Mouse (Mus musculus): ENCODE data around the gene Rnf166. TPM values are rescaled to one million over a fixed set of nuclear protein-coding genes. Genes with fewer than 3 reads are reported as not detected.
A peak's percentile ranks its signal among the peaks of the same experiment; 100 is the strongest.

Rnf166 gene
- polyA plus RNA-seq, 1 experiment from 2014 or later = 37.1 TPM

- ATAC-seq (ENCODE audit: low FRiP score) = no peak
- peaks cover 54% of the 10 kb centered on the region for H3K27me3 ChIP-seq
- 67% methylated on average over 12 of the region's 12 CpGs for WGBS
Measured at GRCm38 (mm10) chr8:122463651-122464640, 11.9 kb downstream of the Rnf166 start.

DNA sequence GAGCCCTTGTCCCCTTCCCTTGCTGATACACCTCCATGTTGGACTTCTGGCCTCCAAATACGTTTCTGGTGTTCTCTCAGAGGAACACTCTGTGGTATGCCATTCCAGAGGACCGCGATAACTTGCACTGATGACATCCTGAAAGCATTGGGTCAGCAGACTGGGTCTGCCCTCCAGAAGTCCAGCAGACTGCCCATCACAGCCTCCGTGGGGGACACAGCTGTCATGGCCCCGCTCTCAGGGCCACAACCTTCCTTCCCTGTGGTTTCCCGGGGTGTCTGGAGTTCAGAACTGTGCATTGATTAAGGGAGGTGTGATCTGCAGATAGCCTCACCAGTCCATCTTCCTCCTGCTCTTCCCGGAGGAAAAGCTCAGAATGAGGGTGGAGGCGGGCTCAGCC, 13.4 kb downstream of the Rnf166 start:
- H3K27ac ChIP-seq = no peak overlapping the region
- 77% methylated on average over 8 of the region's 8 CpGs for WGBS
- H3K4me3 ChIP-seq = no peak overlapping the region
- peaks cover 23% of the 10 kb centered on the region for H3K36me3 ChIP-seq
- no peak overlapping the region for H3K4me2 ChIP-seq
- no peaks in the 10 kb centered on the region for H3K9me3 ChIP-seq
- no peak overlapping the region for H3K9ac ChIP-seq
- peaks cover 67% of the 10 kb centered on the region for H3K27me3 ChIP-seq
- ATAC-seq (ENCODE audit: low FRiP score) = no peak
- peaks cover 15% of the 10 kb centered on the region for H3K4me1 ChIP-seq (replicated peaks)

More at GRCm38 (mm10) chr8:122463651-122464640, 11.9 kb downstream of the Rnf166 start:
- Histone ChIP-seq H3K9ac (no peak overlapping the region), H3K4me1 (replicated peaks) (peaks cover 15% of the 10 kb centered on the region), H3K36me3 (peaks cover 37% of the 10 kb centered on the region), H3K4me2 (no peak overlapping the region), H3K4me3 (no peak overlapping the region), H3K27ac (no peak overlapping the region), H3K9me3 (no peaks in the 10 kb centered on the region)

GRCm38 (mm10) chr8:122461473-122462148, 14.3 kb downstream of the Rnf166 start:
- H3K4me2 ChIP-seq = no peak overlapping the region
- no peak overlapping the region for H3K27ac ChIP-seq
- H3K27me3 ChIP-seq = peaks cover 76% of the 10 kb centered on the region
- WGBS = 66% methylated on average over 11 of the region's 11 CpGs
- H3K9me3 ChIP-seq = no peaks in the 10 kb centered on the region
- H3K4me3 ChIP-seq = no peak overlapping the region
- peaks cover 15% of the 10 kb centered on the region for H3K4me1 ChIP-seq (replicated peaks)
- ATAC-seq (ENCODE audit: low FRiP score) = no peak
- 0 out of 2 replicates have a peak overlapping the region, but pooled peaks have one; percentile 63 for H3K9ac ChIP-seq
- H3K36me3 ChIP-seq = peaks cover 14% of the 10 kb centered on the region

GRCm38 (mm10) chr8:122460524-122461472, 15.1 kb downstream of the Rnf166 start, which contains the start of gene Snai3:
Gene Snai3 (minus strand): TSS chr8:122460733.
- 3% methylated on average over 56 of the region's 56 CpGs for WGBS
- peaks cover 84% of the 10 kb centered on the region for H3K27me3 ChIP-seq
- H3K27ac ChIP-seq = no peak within 1 kb of the TSS
- H3K9me3 ChIP-seq = no peaks in the 10 kb centered on the region
- peak within 1 kb of the TSS; percentile 38 for H3K4me3 ChIP-seq
- H3K4me1 ChIP-seq (replicated peaks) = peaks cover 15% of the 10 kb centered on the region
- peak within 1 kb of the TSS; percentile 63 for H3K9ac ChIP-seq
- peak within 1 kb of the TSS; percentile 70 for H3K4me2 ChIP-seq
- 0 out of 2 replicates have a peak, but pooled peaks have one; percentile 49 for ATAC-seq (ENCODE audit: low FRiP score)
- peaks cover 7% of the 10 kb centered on the region for H3K36me3 ChIP-seq

GRCm38 (mm10) chr8:122459990-122460389, 15.9 kb downstream of the Rnf166 start:
- 27% methylated on average over 7 of the region's 7 CpGs for WGBS
- Histone ChIP-seq H3K27me3 (peaks cover 87% of the 10 kb centered on the region), H3K27ac (no peak overlapping the region), H3K4me2 (peak overlapping the region; percentile 70), H3K4me3 (peak overlapping the region; percentile 38), H3K9ac (peak overlapping the region; percentile 63; the same call in 1 of the 2 replicates), H3K9me3 (no peaks in the 10 kb centered on the region), H3K4me1 (replicated peaks) (peaks cover 15% of the 10 kb centered on the region), H3K36me3 (no peaks in the 10 kb centered on the region)
- no peak for ATAC-seq (ENCODE audit: low FRiP score)

DNA sequence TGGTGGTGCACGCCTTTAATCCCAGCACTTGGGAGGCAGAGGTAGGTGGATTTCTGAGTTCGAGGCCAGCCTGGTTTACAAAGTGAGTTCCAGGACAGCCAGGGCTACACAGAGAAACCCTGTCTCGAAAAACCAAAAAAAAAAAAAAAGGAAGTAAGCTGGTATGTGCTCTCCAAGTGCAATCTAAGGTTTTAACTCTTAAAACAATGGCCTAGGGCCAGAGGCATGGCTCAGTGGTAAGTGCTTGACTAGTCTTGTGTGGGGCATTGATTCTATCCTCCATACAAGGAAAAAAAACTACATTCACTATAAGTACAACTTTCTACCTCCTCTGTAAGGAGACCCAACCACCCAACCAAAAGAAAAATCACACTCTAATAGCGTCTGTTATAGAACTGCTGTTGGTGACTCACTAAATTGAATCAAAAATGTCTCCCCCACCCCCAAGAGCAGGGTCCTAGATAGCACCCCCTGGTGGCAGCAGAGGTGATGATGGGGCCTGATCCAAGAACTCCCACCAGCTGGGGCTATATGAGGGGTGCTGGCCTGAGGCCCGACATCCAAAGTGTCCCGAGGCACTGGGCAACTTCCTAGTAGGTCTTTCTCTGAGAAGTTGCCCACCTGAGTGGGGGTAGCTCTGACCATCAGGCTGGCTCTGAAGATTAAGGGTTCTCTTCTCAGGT, 16.5 kb downstream of the Rnf166 start:
- Histone ChIP-seq H3K4me3 (no peak overlapping the region), H3K36me3 (no peaks in the 10 kb centered on the region), H3K4me1 (replicated peaks) (peaks cover 15% of the 10 kb centered on the region), H3K9ac (no peak overlapping the region), H3K27me3 (peaks cover 90% of the 10 kb centered on the region), H3K4me2 (no peak overlapping the region), H3K9me3 (no peaks in the 10 kb centered on the region), H3K27ac (no peak overlapping the region)
- WGBS = 59% methylated on average over 6 of the region's 6 CpGs
- ATAC-seq (ENCODE audit: low FRiP score) = no peak

GRCm38 (mm10) chr8:122457171-122457570, 18.7 kb downstream of the Rnf166 start:
- no peaks in the 10 kb centered on the region for H3K36me3 ChIP-seq
- peaks cover 71% of the 10 kb centered on the region for H3K27me3 ChIP-seq
- H3K9ac ChIP-seq = no peak overlapping the region
- H3K4me3 ChIP-seq = no peak overlapping the region
- H3K9me3 ChIP-seq = no peaks in the 10 kb centered on the region
- H3K4me2 ChIP-seq = no peak overlapping the region
- WGBS = 81% methylated on average over 11 of the region's 11 CpGs
- no peak for ATAC-seq (ENCODE audit: low FRiP score)
- no peak overlapping the region for H3K27ac ChIP-seq
- peaks cover 15% of the 10 kb centered on the region for H3K4me1 ChIP-seq (replicated peaks)

GRCm38 (mm10) chr8:122454409-122454808, 21.5 kb downstream of the Rnf166 start:
- no peak for ATAC-seq (ENCODE audit: low FRiP score)
- H3K27me3 ChIP-seq = peaks cover 46% of the 10 kb centered on the region
- no peak overlapping the region for H3K9ac ChIP-seq
- no peak overlapping the region for H3K4me2 ChIP-seq
- no peaks in the 10 kb centered on the region for H3K4me1 ChIP-seq (replicated peaks)
- 84% methylated on average over 6 of the region's 6 CpGs for WGBS
- no peak overlapping the region for H3K27ac ChIP-seq
- no peaks in the 10 kb centered on the region for H3K9me3 ChIP-seq
- no peak overlapping the region for H3K4me3 ChIP-seq
- H3K36me3 ChIP-seq = no peaks in the 10 kb centered on the region

DNA sequence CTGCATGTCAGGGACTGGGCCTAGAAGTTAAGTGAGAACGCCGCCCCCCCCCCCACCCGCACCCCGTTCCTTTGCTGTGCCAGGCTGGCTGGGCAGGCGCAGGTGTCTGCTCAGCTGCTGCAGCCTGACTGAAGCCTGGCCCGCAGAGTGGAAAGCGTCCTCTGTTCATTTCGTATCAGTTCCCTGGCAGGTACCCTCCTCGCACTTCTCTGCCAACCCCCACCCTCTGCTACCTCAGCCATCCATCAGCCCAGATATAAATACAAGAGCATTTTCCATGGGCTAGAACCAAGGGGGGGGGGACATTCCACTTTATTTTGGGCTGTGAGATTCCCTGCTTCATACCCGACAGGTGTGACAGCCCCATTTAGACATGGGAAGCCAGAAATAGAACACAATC, 23.7 kb downstream of the Rnf166 start:
- ATAC-seq (ENCODE audit: low FRiP score) = no peak
- no peaks in the 10 kb centered on the region for H3K9me3 ChIP-seq
- H3K4me3 ChIP-seq = no peak overlapping the region
- WGBS = 89% methylated on average over 10 of the region's 10 CpGs
- no peak overlapping the region for H3K4me2 ChIP-seq
- no peak overlapping the region for H3K9ac ChIP-seq
- H3K4me1 ChIP-seq (replicated peaks) = no peaks in the 10 kb centered on the region
- H3K36me3 ChIP-seq = no peaks in the 10 kb centered on the region
- peaks cover 25% of the 10 kb centered on the region for H3K27me3 ChIP-seq
- H3K27ac ChIP-seq = no peak overlapping the region

DNA sequence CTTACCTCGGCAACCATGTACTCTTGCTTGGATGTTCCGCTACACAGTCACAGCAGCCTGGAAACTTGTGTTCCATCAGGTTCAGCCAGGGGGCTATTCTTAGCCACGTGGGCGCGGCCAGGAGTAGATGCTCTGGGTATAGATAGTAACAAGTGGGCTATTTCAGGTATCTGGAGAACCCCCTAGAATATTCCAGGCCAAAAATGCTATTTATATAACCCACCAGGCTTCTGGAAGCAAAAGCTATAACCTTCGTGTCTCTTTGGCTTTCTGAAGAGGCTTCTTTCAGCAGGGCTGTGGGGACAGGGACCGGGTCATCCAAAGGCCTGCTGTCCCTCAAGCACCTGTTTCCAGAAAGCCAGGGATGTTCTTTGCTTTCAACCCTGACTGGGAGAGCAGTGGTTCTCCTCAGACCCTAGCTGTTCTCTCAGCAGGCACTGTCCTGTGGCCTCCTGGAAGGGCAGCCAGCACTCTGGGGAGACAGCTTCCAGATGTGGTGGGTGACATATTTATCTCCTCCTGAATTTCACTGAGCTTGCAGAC, 24.6 kb downstream of the Rnf166 start:
- Histone ChIP-seq H3K4me2 (no peak overlapping the region), H3K9me3 (no peaks in the 10 kb centered on the region), H3K9ac (no peak overlapping the region), H3K4me3 (no peak overlapping the region), H3K36me3 (no peaks in the 10 kb centered on the region), H3K27me3 (peaks cover 15% of the 10 kb centered on the region; the same call in 1 of the 2 replicates), H3K4me1 (replicated peaks) (peaks cover 4% of the 10 kb centered on the region; the same call in 1 of the 2 replicates), H3K27ac (no peak overlapping the region)
- WGBS = 85% methylated on average over 7 of the region's 7 CpGs
- ATAC-seq (ENCODE audit: low FRiP score) = no peak

GRCm38 (mm10) chr8:122445203-122445602, 30.7 kb downstream of the Rnf166 start:
- H3K27me3 ChIP-seq = 0 out of 2 replicates have a peak, but pooled peaks cover 3% of the 10 kb centered on the region
- H3K4me3 ChIP-seq = peak overlapping the region; percentile 71
- H3K27ac ChIP-seq = peak overlapping the region; percentile 98
- 61% methylated on average over 3 of the region's 3 CpGs for WGBS
- H3K4me2 ChIP-seq = peak overlapping the region; percentile 95
- no peak for ATAC-seq (ENCODE audit: low FRiP score)
- H3K9ac ChIP-seq = peak overlapping the region; percentile 89; the same call in 1 of the 2 replicates
- H3K4me1 ChIP-seq (replicated peaks) = peaks cover 41% of the 10 kb centered on the region
- no peaks in the 10 kb centered on the region for H3K9me3 ChIP-seq
- H3K36me3 ChIP-seq = no peaks in the 10 kb centered on the region

Data from hindbrain, embryonic 13.5 days (tissue).